Mouse (Mus musculus) MEL-GATA-1-ER (cell line): ENCODE results near the gene Nat8f6.
"Not testable (repeated sequence)": the region's sequence is repeated elsewhere in the genome, so short reads cannot be mapped to it uniquely, and the experiment has no call there.

Experiments used
- DNase-seq: peaks from one replicate; pipeline ENCODE4 v3.0.0-alpha.2; 2012; ENCODE audit warnings: low read depth; ENCODE audit errors: extremely low read depth

The Nat8f6 gene

GRCm38 (mm10) chr6:85836827-85837226 is 16.1 kb upstream of the Nat8f6 start:
- DNase-seq = not testable (repeated sequence)

DNA sequence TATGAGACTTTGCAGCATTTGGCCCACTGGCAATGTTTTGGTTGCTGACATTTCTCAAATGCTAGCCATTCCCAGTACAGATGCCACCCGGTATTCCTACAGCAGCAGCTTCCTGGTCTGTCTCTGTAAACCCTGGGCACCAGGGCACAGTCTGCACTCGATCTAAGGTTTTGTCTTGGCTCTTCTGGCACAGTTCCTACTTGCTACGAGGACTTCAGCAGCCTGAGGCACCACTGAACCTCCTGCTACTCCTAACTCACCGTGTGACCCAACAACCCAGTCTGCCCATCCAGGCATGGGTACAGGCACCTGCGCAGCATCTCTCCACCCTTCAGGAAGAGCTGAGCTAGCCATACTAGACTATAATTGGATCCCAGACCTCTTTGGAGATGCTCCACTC is 15.3 kb upstream of the Nat8f6 start:
- DNase-seq = not testable (repeated sequence)

DNA sequence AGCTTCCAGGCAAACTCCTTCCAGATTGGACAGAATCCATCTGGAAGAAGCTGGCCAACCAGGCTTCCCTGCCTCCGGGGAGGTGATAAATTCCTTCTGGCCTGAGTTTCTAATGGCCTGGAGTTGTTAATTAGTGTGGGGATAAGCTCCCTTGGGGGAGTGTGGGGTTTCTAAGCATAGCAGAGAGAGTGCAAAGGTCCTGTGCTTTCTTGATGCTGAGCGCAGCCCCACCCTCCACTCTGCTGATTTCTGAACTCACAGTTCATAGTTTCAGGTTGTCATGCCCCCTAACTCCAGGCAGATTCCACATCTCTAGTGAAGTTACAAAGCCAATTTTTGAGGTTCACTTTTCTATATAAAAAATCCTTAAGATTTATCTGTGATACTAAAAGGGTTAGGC is 14.3 kb upstream of the Nat8f6 start:
- not testable (repeated sequence) for DNase-seq

DNA sequence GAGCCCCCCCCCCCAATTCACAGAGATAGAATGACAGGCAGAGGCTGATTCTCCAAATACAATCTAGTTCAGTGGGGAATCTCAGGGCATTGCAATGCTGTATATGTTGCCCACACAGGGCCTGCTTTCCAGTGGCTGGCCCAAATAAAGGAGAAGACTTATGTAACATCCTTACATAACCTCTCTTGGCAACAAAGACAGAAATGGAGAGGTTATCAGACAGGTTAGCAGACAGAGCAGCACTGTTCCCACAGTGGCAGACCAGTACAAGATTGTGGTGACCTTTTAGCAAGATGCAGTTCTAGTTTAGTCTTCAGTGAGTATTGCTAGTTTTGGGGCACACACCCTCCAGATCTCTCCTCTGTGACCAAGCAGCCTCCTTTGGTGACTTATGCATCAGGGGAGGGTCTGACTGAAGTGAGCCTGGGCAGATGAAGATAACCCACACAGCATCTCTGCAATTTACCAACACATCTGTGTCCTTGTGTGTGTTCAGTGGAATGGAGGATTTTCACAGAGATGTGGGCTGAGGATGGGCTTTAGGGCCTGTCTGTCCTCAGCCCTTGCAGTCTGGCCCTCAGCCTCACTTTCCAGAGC is 13.8 kb upstream of the Nat8f6 start:
- not testable (repeated sequence) for DNase-seq

- no peak for DNase-seq
Measured at GRCm38 (mm10) chr6:85831796-85832321, 11.1 kb upstream of the Nat8f6 start, which contains the start of gene Nat8. TSS of gene Nat8 (minus strand) at chr6:85832082.

DNA sequence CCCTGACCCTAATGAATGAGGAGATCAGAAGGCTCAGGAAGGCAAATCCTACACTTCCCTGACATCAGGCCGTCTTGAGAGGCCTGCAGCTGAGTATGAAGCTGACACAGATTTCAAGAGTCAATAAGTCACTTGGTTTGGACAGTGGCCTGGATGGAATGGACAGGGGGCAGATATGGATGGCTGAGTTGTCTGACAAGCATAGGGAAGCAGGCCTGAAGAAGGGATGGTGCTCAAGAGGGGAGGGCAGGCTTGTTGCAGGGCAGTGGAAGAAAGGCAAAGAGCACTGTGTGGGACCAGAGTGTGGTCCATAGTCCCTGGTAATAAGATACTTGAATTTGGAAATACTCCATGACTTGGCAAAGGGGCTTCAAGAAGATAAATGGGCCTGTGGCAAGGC is 8.7 kb upstream of the Nat8f6 start:
- no peak for DNase-seq

GRCm38 (mm10) chr6:85825886-85826285 is 5.1 kb upstream of the Nat8f6 start:
- DNase-seq = no peak

DNA sequence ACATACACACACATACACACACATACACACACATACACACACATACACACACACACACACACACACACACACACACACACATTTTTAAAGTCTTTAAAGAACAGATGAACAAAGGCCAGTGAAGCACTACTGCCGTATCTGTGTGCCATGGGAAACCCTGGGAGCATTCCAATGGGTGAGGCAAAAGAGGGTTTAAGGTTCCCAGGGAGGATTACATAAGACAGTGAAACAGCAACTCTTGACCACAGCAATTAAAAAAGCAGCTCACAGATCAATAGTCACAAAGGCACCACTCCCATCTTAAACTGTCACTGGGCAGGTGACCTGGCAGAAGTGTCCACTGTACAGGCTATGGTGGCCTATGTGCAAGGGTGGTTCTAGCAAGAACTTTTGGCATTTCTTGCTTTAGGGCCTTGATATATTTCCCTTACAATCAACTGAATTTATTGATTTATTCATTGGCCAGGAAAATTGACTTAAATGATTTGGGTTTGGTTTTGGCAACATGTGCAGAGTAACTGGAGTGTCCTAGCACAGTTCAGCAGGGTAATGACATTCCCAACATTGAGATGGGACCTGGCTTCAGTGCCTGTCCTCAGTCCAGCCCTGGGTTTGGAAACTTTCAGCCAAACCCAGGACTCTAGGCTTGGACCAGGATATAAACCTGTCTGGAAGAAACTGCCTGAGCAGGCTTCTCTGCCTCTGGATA is 2.8 kb upstream of the Nat8f6 start:
- no peak for DNase-seq

- DNase-seq = no peak
Measured at GRCm38 (mm10) chr6:85822286-85822685, 1.5 kb upstream of the Nat8f6 start.

- no peak for DNase-seq
Measured at GRCm38 (mm10) chr6:85818338-85818737, 2.4 kb downstream of the Nat8f6 start.

DNA sequence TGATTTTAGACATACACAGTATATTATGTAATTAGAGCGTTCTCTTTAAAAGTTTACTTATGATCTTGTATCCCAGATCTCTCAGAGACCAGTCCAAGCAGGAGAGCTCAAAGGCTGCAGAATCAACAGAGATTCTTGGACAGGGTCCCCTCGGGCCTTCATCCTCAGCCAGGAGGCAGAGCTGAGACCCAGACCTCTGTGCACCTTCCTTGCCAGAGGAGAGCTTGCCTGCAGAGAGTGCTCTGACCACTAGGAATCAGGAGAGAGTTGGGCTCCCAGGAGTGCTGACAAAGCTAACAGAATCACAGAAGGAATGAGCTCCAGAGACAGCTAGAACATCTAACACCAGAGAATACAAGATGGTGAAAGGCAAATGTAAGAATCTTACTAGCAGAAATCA is 7.4 kb downstream of the Nat8f6 start:
- DNase-seq = no peak

DNA sequence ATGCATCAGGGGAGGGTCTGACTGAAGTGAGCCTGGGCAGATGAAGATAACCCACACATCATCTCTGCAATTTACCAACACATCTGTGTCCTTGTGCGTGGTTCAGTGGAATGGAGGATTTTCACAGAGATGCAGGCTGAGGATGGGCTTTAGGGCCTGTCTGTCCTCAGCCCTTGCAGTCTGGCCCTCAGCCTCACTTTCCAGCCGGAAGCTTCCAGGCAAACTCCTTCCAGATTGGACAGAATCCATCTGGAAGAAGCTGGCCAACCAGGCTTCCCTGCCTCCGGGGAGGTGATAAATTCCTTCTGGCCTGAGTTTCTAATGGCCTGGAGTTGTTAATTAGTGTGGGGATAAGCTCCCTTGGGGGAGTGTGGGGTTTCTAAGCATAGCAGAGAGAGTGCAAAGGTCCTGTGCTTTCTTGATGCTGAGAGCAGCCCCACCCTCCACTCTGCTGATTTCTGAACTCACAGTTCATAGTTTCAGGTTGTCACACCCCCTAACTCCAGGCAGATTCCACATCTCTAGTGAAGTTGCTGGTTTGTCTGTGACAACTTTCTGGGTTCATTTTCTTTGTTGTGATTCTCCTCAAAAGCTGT is 9.7 kb downstream of the Nat8f6 start:
- not testable (repeated sequence) for DNase-seq

DNA sequence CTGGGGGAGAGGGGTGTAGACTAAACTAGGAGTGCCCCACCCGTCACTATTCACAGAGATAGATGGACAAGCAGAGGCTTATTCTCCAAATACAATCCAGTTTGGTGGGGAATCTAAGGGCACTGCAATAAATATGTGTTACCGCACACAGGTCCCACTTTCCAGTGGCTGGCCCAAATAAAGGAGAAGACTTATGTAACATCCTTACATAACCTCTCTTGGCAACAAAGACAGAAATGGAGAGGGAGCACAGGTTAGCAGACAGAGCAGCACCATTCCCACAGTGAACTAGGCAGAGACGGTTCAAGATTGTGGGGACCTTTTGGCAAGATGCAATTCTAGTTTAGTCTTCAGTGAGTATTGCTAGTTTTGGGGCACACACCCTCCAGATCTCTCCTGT is 10.2 kb downstream of the Nat8f6 start:
- not testable (repeated sequence) for DNase-seq

DNA sequence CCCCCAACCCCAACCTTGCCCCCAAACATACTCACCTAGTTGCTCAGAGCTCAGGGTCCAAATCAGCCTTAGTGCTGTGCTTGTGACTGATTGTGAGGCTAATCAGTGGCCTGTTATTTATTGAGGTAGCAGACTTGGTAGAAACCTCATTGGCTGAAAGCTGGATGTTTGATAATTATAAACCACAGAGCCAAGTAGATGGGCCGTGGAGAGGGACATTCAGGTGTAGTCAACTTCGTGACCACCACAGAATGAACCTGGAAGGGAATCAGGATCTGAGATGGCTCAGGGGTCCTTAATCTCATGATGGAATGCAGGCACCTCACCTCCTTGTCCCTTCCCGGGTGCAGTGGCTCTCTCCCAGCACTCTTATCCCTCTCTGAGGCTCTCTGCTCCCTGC is 11.0 kb downstream of the Nat8f6 start:
- DNase-seq = not testable (repeated sequence)

DNA sequence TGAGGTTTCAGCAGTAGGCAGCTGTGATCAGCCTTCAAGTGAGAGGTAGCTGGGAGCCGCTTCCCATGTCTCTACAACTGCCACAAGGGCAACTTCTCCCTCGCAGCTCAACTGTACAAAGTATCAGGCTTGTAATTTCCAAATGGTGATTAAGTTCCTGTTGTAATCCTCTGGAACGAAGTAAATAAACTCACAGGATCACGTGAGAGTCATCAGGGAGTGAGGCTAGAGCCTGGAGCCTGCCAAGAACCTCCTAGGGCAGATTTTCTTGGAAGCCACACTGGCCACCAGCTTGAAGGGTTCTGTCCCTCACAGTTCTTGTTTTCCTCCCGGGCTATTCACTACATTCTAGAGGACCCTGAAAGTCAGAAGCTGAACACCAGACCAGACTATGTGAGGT is 17.6 kb downstream of the Nat8f6 start:
- DNase-seq = not testable (repeated sequence)

DNA sequence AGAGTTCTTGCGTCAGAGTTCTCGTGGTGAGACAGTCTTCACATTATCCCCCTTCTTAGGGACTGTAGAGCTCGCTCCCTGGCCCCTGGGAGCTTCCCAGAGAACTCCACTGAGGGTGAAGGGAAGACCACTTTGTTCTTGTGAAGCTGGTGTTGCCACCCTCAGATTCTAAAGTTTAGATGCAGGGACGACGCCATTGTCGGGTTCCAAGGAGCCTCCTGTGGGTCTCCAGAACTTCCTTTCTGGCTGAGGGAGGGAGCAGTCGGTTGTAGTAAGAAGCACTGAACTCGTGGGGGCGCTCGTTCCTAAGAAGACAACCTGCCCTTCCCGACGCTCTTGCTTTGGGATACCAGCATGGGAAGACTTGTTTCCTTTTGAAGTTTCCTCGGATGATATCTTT is 55.2 kb downstream of the Nat8f6 start, which contains the start of gene Nat8f3:
TSS of gene Nat8f3 (minus strand) at position 223 of the 400 bp plus-strand sequence.
- DNase-seq = not testable (repeated sequence)

DNA sequence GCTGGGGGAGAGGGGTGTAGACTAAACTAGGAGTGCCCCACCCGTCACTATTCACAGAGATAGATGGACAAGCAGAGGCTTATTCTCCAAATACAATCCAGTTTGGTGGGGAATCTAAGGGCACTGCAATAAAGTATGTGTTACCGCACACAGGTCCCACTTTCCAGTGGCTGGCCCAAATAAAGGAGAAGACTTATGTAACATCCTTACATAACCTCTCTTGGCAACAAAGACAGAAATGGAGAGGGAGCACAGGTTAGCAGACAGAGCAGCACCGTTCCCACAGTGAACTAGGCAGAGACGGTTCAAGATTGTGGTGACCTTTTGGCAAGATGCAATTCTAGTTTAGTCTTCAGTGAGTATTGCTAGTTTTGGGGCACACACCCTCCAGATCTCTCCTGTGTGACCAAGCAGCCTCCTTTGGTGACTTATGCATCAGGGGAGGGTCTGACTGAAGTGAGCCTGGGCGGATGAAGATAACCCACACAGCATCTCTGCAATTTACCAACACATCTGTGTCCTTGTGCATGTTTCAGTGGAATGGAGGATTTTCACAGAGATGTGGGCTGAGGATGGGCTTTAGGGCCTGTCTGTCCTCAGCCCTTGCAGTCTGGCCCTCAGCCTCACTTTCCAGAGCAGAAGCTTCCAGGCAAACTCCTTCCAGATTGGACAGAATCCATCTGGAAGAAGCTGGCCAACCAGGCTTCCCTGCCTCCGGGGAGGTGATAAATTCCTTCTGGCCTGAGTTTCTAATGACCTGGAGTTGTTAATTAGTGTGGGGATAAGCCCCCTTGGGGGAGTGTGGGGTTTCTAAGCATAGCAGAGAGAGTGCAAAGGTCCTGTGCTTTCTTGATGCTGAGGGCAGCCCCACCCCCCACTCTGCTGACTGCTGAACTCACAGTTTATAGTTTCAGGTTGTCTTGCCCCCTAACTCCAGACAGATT is 57.4 kb downstream of the Nat8f6 start:
- DNase-seq = not testable (repeated sequence)

- DNase-seq = not testable (repeated sequence)
Measured at GRCm38 (mm10) chr6:85762678-85763077, 58.1 kb downstream of the Nat8f6 start.
